Mouse (Mus musculus) intestine, embryonic 15.5 days (tissue): ENCODE measurements at regions not wholly inside any gene's neighbourhood (a gene's known extent, or its start where the extent isn't known, plus 50 kb on each side); places are given as distances from the start of the nearest gene placed in this dataset.

Experiments
- ATAC-seq: fragments of 200-750 bp; cut with Nextera tagmentation; 2 replicates; pipeline ENCODE4 v1.8.0; 2017; ENCODE audit warnings: moderate TSS enrichment, moderate library complexity
- H3K27ac ChIP-seq: fragments of 300-500 bp; sonication (generic); 2 replicates; pipeline ENCODE4 v1.5.1; 2015; ENCODE audit warnings: mild to moderate bottlenecking, inconsistent platforms
- H3K27me3 ChIP-seq: fragments of 300-500 bp; sonication (generic); replicated peaks from 2 replicates; pipeline ENCODE4 v1.6.1; 2015; ENCODE audit warnings: inconsistent platforms
- H3K36me3 ChIP-seq: fragments of 300-500 bp; sonication (generic); 2 replicates; pipeline ENCODE4 v1.6.1; 2015; ENCODE audit warnings: inconsistent platforms
- H3K4me1 ChIP-seq: fragments of 300-500 bp; sonication (generic); replicated peaks from 2 replicates; pipeline ENCODE4 v1.6.1; 2015; ENCODE audit warnings: inconsistent platforms
- H3K4me2 ChIP-seq: fragments of 300-500 bp; sonication (generic); replicated peaks from 2 replicates; pipeline ENCODE4 v1.6.1; 2015; ENCODE audit warnings: mild to moderate bottlenecking, inconsistent platforms
- H3K4me3 ChIP-seq: fragments of 300-500 bp; sonication (generic); replicated peaks from 2 replicates; pipeline ENCODE4 v1.5.1; 2015; ENCODE audit warnings: inconsistent platforms
- H3K9ac ChIP-seq: fragments of 300-500 bp; sonication (generic); 2 replicates; pipeline ENCODE4 v1.6.1; 2015; ENCODE audit warnings: inconsistent platforms
- H3K9me3 ChIP-seq: fragments of 300-500 bp; sonication (generic); 2 replicates; pipeline ENCODE4 v1.6.1; 2016; ENCODE audit warnings: inconsistent platforms
- WGBS: fragments of 180-500 bp; shearing (Covaris S2); methylation state at CpG from one replicate; pipeline ENCODE4 v1.1.7; 2015; 5-methylcytosine and 5-hydroxymethylcytosine counted together

DNA sequence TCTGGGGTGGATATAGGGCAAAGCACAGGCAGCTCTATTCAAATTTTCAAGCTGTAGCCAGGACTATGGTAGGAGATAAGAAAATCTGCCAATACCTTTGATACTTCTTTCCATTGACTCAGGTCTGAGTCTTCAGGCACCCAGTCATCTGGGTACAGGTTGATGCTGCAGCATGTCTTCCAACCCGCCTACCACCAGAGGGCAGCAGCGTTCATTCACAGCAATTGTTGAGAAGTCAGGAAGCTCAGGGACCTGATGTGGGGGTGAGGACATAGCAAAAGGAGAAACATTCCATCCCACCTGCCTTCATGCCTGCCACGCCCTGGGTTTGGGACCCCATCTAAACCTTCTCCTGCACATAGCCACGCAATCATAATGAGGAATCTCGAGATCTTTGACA, 118.2 kb upstream of the Gm21876 start:
- no peak overlapping the region for H3K4me2 ChIP-seq
- no peaks in the 10 kb centered on the region for H3K9me3 ChIP-seq
- 15% methylated on average over 5 of the region's 5 CpGs for WGBS
- H3K4me1 ChIP-seq: no peaks in the 10 kb centered on the region
- no peak overlapping the region for H3K9ac ChIP-seq
- H3K27me3 ChIP-seq: no peaks in the 10 kb centered on the region
- H3K36me3 ChIP-seq: no peaks in the 10 kb centered on the region
- no peak overlapping the region for H3K27ac ChIP-seq
- H3K4me3 ChIP-seq: no peak overlapping the region
- no peak for ATAC-seq

DNA sequence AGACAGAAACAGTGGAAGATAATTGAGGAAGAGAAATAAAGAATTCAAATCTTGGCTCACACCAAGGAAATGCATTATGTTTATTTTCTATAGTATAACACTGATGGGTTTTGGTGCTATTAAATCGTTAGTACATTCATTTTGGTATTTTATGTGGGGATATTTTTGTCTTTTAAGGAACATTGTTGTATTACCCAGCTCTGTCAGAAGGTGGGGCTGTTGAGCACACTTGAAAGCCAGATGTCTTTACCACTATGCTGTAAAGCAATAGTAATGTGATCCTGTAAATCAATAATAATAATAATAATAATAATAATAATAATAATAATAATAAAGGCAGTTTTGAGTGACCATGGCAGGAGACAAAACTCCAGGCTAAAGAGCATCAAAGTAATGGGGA, 120.0 kb upstream of the Gm21876 start:
- 54% methylated on average over 1 of the region's 1 CpGs for WGBS
- no peaks in the 10 kb centered on the region for H3K9me3 ChIP-seq
- no peak overlapping the region for H3K4me3 ChIP-seq
- H3K27me3 ChIP-seq: no peaks in the 10 kb centered on the region
- H3K4me1 ChIP-seq: no peaks in the 10 kb centered on the region
- H3K4me2 ChIP-seq: no peak overlapping the region
- no peak for ATAC-seq
- H3K36me3 ChIP-seq: no peaks in the 10 kb centered on the region
- H3K27ac ChIP-seq: no peak overlapping the region
- H3K9ac ChIP-seq: no peak overlapping the region

DNA sequence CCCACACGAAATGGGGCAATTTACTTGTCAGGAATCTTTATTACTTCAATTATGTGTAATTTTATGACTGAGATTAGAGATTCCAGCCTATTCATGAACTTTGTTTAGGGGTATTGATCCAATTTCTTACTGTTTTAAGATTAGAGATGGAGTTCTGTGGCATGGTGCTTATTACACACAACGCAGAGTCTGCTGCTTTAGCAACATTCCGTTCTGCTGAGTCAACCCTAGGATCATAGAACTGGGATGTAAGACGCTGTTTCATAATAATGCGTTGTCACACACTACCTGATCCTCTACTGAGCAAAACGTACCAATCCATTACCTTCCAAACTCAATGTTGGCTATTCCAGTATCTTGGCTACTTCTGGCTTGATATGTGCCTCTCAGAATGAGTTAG, 121.9 kb upstream of the Gm21876 start:
- peak; percentile 45; the same call in 1 of the 2 replicates for ATAC-seq
- 57% methylated on average over 6 of the region's 6 CpGs for WGBS
- H3K9ac ChIP-seq: no peak overlapping the region
- H3K36me3 ChIP-seq: no peaks in the 10 kb centered on the region
- no peaks in the 10 kb centered on the region for H3K4me1 ChIP-seq
- no peak overlapping the region for H3K4me2 ChIP-seq
- no peaks in the 10 kb centered on the region for H3K27me3 ChIP-seq
- H3K27ac ChIP-seq: no peak overlapping the region
- H3K4me3 ChIP-seq: no peak overlapping the region
- no peaks in the 10 kb centered on the region for H3K9me3 ChIP-seq

DNA sequence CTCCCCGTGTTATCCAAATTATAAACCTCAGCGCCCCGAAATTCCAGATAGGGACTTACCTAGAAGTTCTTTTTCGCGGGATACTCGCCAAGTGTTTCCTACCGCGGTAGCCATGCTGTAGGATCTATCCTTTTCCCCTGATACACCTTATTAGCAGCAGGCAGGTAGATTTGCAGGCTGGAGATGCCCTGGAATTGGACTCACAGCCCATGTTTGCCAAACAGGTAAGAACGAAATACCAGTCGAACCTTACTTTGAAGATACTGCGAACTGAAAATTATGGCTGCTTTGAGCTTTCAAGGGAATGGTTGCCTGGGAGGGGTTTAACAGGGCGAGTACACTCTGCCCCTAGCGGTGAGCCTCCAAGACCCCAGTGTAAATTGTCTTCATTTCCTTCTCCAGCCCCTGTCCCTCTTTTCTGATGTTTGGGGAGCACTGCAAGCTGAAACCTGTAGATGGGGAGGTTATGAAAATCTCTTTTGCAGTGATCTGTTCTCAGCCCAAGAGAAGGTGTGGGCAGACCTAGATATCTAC, 149.8 kb upstream of the Agtr2 start:
- Histone ChIP-seq H3K9me3 (no peaks in the 10 kb centered on the region), H3K36me3 (no peaks in the 10 kb centered on the region), H3K4me2 (peak overlapping the region; percentile 43), H3K4me3 (peak overlapping the region; percentile 32), H3K9ac (no peak overlapping the region), H3K27me3 (no peaks in the 10 kb centered on the region), H3K27ac (no peak overlapping the region), H3K4me1 (no peaks in the 10 kb centered on the region)
- 32% methylated on average over 13 of the region's 13 CpGs for WGBS
- peak; percentile 71; the same call in 1 of the 2 replicates for ATAC-seq

DNA sequence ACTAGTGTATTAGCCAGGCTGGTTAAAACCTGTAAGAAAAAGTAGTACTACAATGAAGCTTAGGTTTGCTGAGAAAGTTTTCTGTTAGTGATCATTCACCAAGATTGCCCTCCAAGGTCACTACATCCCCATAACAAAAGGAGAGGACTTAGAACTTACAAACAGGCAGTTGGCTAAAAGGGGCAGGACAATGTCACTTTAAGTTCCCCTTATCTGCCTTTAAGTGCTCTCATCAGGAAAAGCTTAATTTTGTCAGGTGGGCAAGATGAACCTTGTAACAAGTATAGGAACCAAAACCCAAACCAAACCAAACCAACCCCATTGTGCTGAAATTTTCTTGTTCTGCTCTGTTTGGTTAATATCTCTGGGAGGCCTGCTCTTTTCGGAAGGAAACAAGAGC, 139.9 kb upstream of the Agtr2 start:
- Histone ChIP-seq H3K4me2 (no peak overlapping the region), H3K27me3 (no peaks in the 10 kb centered on the region), H3K9ac (no peak overlapping the region), H3K4me3 (no peak overlapping the region), H3K27ac (no peak overlapping the region), H3K36me3 (no peaks in the 10 kb centered on the region), H3K4me1 (no peaks in the 10 kb centered on the region), H3K9me3 (no peaks in the 10 kb centered on the region)
- no peak for ATAC-seq
- 66% methylated on average over 1 of the region's 1 CpGs for WGBS

DNA sequence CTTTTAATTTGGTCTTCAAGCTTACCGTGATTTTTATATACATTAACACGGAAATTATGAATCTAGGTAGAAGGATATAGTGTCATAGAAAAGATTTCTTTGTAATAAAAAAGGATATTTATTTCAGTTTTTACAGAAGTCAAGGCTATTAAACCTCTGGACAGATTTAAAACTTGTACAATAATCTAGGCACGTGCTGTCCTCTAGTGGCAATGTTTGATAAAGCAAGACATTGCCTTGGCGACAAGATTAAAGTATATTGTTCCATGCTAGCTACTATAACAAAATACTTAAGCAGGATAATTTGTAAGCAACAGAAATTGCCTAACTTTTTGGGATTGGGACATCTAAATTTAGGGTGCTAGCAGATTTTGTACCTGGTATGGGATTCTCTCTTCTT, 133.8 kb upstream of the Agtr2 start:
- no peak for ATAC-seq
- no peaks in the 10 kb centered on the region for H3K9me3 ChIP-seq
- no peak overlapping the region for H3K4me3 ChIP-seq
- no peaks in the 10 kb centered on the region for H3K27me3 ChIP-seq
- H3K9ac ChIP-seq: no peak overlapping the region
- 32% methylated on average over 4 of the region's 4 CpGs for WGBS
- no peaks in the 10 kb centered on the region for H3K36me3 ChIP-seq
- no peaks in the 10 kb centered on the region for H3K4me1 ChIP-seq
- H3K27ac ChIP-seq: no peak overlapping the region
- no peak overlapping the region for H3K4me2 ChIP-seq

DNA sequence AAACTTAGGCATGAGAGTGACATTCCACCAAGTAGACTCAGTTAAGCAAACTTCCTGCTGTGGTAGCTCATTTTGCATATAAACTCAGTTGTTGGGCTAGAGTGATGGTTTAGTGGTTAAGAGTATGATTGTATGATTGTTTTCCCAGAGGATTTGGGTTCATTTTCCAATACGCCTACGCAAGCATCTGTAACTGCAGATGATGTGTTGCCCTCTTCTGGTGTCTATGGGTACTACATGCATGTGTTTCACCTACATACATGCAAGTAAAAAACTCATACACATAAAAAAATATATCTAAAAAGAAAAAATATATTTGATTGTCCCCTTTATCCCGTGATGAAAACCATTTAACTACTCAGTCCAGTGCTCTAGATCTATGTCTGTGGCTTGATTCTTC, 132.0 kb upstream of the Agtr2 start:
- Histone ChIP-seq H3K9ac (no peak overlapping the region), H3K4me3 (no peak overlapping the region), H3K27ac (no peak overlapping the region), H3K4me1 (no peaks in the 10 kb centered on the region), H3K27me3 (no peaks in the 10 kb centered on the region), H3K36me3 (no peaks in the 10 kb centered on the region), H3K4me2 (no peak overlapping the region), H3K9me3 (no peaks in the 10 kb centered on the region)
- ATAC-seq: no peak
- WGBS: 48% methylated on average over 3 of the region's 3 CpGs

DNA sequence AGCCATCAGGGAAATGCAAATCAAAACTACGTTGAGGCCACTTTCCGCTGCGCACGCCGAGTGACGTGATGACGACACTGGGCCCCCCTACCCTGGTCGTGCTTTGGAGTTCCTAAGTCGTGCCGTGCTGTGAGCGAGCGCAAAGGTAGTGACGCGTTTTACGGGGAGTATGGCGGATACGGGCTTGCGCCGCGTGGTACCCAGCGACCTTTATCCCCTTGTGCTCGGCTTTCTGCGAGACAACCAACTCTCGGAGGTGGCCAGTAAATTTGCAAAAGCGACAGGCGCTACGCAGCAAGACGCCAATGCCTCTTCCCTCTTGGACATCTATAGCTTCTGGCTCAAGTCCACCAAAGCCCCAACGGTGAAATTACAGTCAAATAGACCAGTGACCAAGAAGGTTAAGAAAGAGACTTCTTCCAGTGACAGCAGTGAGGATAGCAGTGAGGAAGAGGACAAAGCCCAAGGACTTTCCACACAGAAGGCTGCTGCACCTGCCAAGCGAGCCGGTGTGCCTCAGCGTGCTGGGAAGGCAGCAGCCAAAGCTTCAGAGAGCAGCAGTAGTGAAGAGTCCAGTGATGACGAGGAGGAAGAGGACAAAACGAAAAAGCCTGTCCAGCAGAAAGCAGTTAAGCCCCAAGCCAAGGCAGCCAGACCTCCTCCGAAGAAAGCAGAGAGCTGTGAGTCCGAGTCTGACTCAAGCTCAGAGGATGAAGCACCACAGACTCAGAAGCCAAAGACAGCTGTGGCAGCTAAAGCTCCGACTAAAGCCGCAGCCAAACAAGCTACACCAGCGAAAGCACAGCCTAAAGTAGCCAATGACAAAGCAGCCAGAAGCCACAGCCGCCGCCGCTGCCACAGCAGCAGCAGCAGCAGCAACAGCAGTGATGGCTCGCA, 123.3 kb upstream of the Agtr2 start:
- WGBS: 19% methylated on average over 43 of the region's 43 CpGs
- H3K9me3 ChIP-seq: no peaks in the 10 kb centered on the region
- H3K27ac ChIP-seq: no peak overlapping the region
- ATAC-seq: peak; percentile 71
- H3K36me3 ChIP-seq: no peaks in the 10 kb centered on the region
- peak overlapping the region; percentile 71 for H3K4me2 ChIP-seq
- no peaks in the 10 kb centered on the region for H3K27me3 ChIP-seq
- H3K4me3 ChIP-seq: peak overlapping the region; percentile 36
- H3K4me1 ChIP-seq: no peaks in the 10 kb centered on the region
- no peak overlapping the region for H3K9ac ChIP-seq

DNA sequence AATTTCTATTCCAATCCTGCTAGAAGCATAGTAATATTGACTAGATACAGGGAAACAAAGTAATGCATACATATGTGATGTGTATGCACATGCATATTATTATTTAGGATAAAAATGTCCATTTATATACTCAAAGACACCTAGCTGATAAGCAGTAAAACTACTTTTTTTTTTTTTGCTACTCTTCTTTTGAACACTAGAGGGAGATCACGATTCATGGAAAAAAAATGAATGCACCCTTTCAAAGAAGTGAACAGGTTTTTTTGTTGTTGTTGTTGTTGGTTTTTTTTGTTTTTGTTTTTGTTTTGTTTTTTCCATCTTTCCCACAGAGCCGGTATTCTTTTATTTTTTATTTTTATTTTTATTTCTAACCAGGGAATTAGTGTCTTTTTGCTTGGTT, 99.1 kb upstream of the Agtr2 start:
- Histone ChIP-seq H3K4me1 (no peaks in the 10 kb centered on the region), H3K4me2 (no peak overlapping the region), H3K9ac (no peak overlapping the region), H3K27me3 (no peaks in the 10 kb centered on the region), H3K27ac (no peak overlapping the region), H3K9me3 (no peaks in the 10 kb centered on the region), H3K36me3 (no peaks in the 10 kb centered on the region), H3K4me3 (no peak overlapping the region)
- ATAC-seq: no peak
- 17% methylated on average over 2 of the region's 2 CpGs for WGBS

DNA sequence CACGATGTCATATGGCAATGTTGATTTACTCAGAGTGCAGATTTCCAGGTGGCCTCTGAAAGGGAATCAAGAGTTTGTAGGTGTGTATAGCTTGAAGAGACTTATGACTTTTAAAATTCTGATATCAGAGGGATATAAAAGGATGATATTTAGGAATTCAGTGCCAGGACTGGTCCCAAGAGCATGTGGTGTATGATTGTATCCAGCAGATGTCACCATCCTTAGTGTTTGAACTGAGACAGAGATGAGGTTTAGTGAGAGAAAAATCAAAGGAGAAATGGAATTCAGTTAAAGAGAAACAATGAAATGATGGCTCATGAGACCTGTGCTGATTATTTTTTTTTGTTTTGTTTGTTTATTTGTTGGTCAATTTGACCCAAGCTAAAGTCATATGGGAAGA, 94.4 kb upstream of the Agtr2 start:
- H3K4me2 ChIP-seq: no peak overlapping the region
- ATAC-seq: no peak
- no peaks in the 10 kb centered on the region for H3K9me3 ChIP-seq
- H3K4me1 ChIP-seq: no peaks in the 10 kb centered on the region
- H3K27ac ChIP-seq: no peak overlapping the region
- H3K27me3 ChIP-seq: no peaks in the 10 kb centered on the region
- WGBS: 35% methylated on average over 1 of the region's 1 CpGs
- no peak overlapping the region for H3K4me3 ChIP-seq
- no peaks in the 10 kb centered on the region for H3K36me3 ChIP-seq
- no peak overlapping the region for H3K9ac ChIP-seq

DNA sequence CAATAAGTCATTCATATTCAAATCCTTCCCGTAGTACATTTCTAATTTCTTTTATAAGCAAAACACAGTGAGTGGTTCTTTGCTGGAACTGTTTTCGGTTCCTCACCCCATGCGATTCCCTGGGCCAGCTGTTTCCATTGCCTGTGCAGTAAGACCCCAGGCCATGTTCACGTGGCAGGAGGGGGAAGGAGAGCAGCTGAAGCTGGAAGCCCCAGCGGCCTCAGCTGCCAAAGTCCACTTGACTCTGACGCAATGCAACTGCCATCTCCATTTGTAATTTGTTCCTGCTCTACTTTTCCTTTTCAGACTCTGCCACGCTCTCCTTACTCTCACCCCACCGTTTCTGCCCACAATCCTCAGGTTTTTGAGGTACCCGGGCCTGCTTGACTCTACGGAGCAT, 91.1 kb upstream of the Agtr2 start:
- no peaks in the 10 kb centered on the region for H3K9me3 ChIP-seq
- 58% methylated on average over 10 of the region's 10 CpGs for WGBS
- no peak overlapping the region for H3K27ac ChIP-seq
- H3K27me3 ChIP-seq: no peaks in the 10 kb centered on the region
- no peak overlapping the region for H3K4me3 ChIP-seq
- ATAC-seq: no peak
- no peaks in the 10 kb centered on the region for H3K36me3 ChIP-seq
- no peak overlapping the region for H3K9ac ChIP-seq
- H3K4me1 ChIP-seq: no peaks in the 10 kb centered on the region
- H3K4me2 ChIP-seq: no peak overlapping the region

DNA sequence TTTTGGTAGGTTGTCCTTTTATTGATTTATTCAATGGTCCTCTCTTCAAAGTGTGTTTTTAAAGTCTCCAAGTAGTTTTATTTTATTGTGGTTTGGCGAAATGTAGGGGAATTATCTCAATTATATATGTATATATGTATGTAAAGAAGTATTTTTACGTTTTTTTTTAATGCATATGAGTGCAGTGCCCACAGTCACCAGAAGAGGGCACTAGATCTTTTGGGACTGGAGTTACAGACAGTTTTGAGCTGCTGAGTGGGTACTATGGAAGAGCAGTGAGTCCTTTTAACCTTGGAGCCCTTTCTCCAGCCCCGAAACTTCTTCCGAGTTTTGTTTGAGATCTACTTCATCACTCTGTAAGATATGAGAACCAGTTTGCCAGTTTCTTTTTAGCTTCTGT, 59.5 kb upstream of the Agtr2 start:
- Histone ChIP-seq H3K27me3 (no peaks in the 10 kb centered on the region), H3K9ac (no peak overlapping the region), H3K4me3 (no peak overlapping the region), H3K27ac (no peak overlapping the region), H3K9me3 (no peaks in the 10 kb centered on the region), H3K4me2 (no peak overlapping the region), H3K36me3 (no peaks in the 10 kb centered on the region), H3K4me1 (no peaks in the 10 kb centered on the region)
- ATAC-seq: no peak
- WGBS: 47% methylated on average over 4 of the region's 4 CpGs

DNA sequence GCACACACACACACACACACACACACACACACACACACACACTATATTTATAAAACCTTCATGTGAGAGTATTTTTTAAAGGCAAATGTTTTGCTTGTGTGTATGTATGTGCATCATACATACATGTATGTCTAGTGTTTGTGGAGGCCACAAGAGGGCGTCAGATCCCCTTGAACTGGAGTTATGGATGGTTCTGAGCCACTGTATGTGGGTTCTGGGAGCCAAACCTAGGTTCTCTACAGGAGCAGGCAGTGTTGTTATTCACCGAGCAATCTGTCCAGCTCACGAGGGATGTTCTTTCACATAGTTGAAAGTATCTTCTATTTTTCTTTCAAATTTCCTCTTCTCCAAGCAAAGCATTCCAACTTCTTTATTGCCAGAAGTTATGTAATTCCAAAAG, 56.3 kb upstream of the Agtr2 start:
- H3K9me3 ChIP-seq: no peaks in the 10 kb centered on the region
- H3K27me3 ChIP-seq: no peaks in the 10 kb centered on the region
- H3K4me1 ChIP-seq: no peaks in the 10 kb centered on the region
- 64% methylated on average over 3 of the region's 3 CpGs for WGBS
- no peak overlapping the region for H3K9ac ChIP-seq
- no peak overlapping the region for H3K4me3 ChIP-seq
- H3K36me3 ChIP-seq: no peaks in the 10 kb centered on the region
- ATAC-seq: no peak
- H3K4me2 ChIP-seq: no peak overlapping the region
- no peak overlapping the region for H3K27ac ChIP-seq
